Comparison of ENCODE assay signal across 8 mouse cellular contexts in the genomic region with DNA sequence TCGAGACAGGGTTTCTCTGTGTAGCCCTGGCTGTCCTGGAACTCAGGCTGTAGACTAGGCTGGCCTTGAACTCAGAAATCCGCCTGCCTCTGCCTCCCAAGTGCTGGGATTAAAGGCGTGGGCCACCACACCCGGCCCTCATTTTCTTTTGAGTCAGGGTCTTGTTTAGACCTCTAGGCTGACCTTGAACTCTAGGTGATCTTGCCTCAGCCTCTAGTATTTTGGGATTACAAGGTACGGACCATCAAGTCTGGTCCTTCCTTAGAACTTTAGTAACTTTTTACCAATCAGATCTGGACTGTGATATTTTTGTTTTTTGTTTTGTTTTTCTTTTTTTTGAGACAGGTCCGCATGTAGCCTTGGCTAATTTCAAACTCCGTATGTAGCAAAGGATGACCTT. TPM values are rescaled to one million over a fixed set of nuclear protein-coding genes. Genes with fewer than 3 reads are reported as not detected.
A peak's percentile ranks its signal among the peaks of the same experiment; 100 is the strongest.
DNase-seq lines count a peak whose midpoint lies in the region; ATAC-seq and TF ChIP-seq lines count a peak whose summit lies in the region.

A gene (plus strand): TSS at position 357 of the 400 bp plus-strand sequence.

- H3K4me1 ChIP-seq in heart, postnatal 0 days (ENCODE audit: control insufficient read depth, insufficient read depth): peaks cover 13% of the 10 kb centered on the region
- peaks cover 22% of the 10 kb centered on the region for H3K4me1 ChIP-seq in G1E (ENCODE audit: insufficient read depth, low read depth, low read length)
- peaks cover 4% of the 10 kb centered on the region; the same call in 1 of the 2 replicates for H3K4me1 ChIP-seq in forebrain, postnatal 0 days (ENCODE audit: insufficient read depth)
- peaks cover 21% of the 10 kb centered on the region for H3K4me1 ChIP-seq in limb, embryonic 15.5 days

- H3K9me3 ChIP-seq in heart, postnatal 0 days (replicated peaks; ENCODE audit: control insufficient read depth, low read length): 0 out of 2 replicates have a peak, but pooled peaks cover 4% of the 10 kb centered on the region
- peaks cover 4% of the 10 kb centered on the region for H3K9me3 ChIP-seq in G1E (replicated peaks)
- H3K9me3 ChIP-seq in forebrain, postnatal 0 days (ENCODE audit: low read length): no peaks in the 10 kb centered on the region
- H3K9me3 ChIP-seq in limb, embryonic 15.5 days: no peaks in the 10 kb centered on the region

- H3K4me2 ChIP-seq in heart, postnatal 0 days (ENCODE audit: low read depth, low read length): peak within 1 kb of the TSS; percentile 91
- H3K4me2 ChIP-seq in forebrain, postnatal 0 days (ENCODE audit: low read depth): peak within 1 kb of the TSS; percentile 96
- H3K4me2 ChIP-seq in limb, embryonic 15.5 days: peak within 1 kb of the TSS; percentile 98

- no peak for TF ChIP-seq EP300 in heart, postnatal 0 days (IDR thresholded peaks at IDR 0.05; ENCODE audit: low read depth)

- DNase-seq in heart, postnatal 0 days (ENCODE audit: low spot score): no peak
- no peak for DNase-seq in heart, postnatal 25 days (ENCODE audit: low spot score)
- no peak for DNase-seq in G1E (ENCODE audit: low spot score)
- DNase-seq in forebrain, postnatal 0 days: no peak
- DNase-seq in yolk sac, embryonic 10.5 days (ENCODE audit: low spot score): no peak
- DNase-seq in kidney, adult 11 months: no peak

- H3K36me3 ChIP-seq in heart, postnatal 0 days (replicated peaks; ENCODE audit: control insufficient read depth, insufficient read depth, low read length): peaks cover 10% of the 10 kb centered on the region
- H3K36me3 ChIP-seq in G1E (replicated peaks): peaks cover 38% of the 10 kb centered on the region
- H3K36me3 ChIP-seq in forebrain, postnatal 0 days (ENCODE audit: insufficient read depth): peaks cover 22% of the 10 kb centered on the region
- H3K36me3 ChIP-seq in limb, embryonic 15.5 days: peaks cover 9% of the 10 kb centered on the region

- peak within 1 kb of the TSS; percentile 57 for H3K4me3 ChIP-seq in heart, postnatal 0 days (ENCODE audit: low read depth, low read length)
- H3K4me3 ChIP-seq in G1E (ENCODE audit: low read depth, low read length): peak within 1 kb of the TSS; percentile 80
- peak within 1 kb of the TSS; percentile 57 for H3K4me3 ChIP-seq in forebrain, postnatal 0 days (ENCODE audit: low read depth, low read length)
- peak within 1 kb of the TSS; percentile 65 for H3K4me3 ChIP-seq in limb, embryonic 15.5 days

- WGBS in heart, postnatal 0 days: 56% methylated on average over 7 of the region's 7 CpGs
- WGBS in forebrain, postnatal 0 days: 60% methylated on average over 7 of the region's 7 CpGs
- 62% methylated on average over 7 of the region's 7 CpGs for WGBS in limb, embryonic 15.5 days

- H3K27ac ChIP-seq in heart, postnatal 0 days (ENCODE audit: low read depth): no peak within 1 kb of the TSS
- peak within 1 kb of the TSS; percentile 80 for H3K27ac ChIP-seq in forebrain, postnatal 0 days (ENCODE audit: low read depth, low read length)
- H3K27ac ChIP-seq in limb, embryonic 15.5 days: peak within 1 kb of the TSS; percentile 72; the same call in 1 of the 2 replicates

- H3K27me3 ChIP-seq in heart, postnatal 0 days (ENCODE audit: control insufficient read depth, insufficient read depth, low read length): peaks cover 17% of the 10 kb centered on the region
- no peaks in the 10 kb centered on the region; the same call in 1 of the 2 replicates for H3K27me3 ChIP-seq in G1E (ENCODE audit: insufficient read depth, low read length)
- no peaks in the 10 kb centered on the region for H3K27me3 ChIP-seq in forebrain, postnatal 0 days (ENCODE audit: insufficient read depth, low read length)
- H3K27me3 ChIP-seq in limb, embryonic 15.5 days: peaks cover 28% of the 10 kb centered on the region

- intact Hi-C loops in heart, postnatal 25 days (cut with DNase I): loop anchor here (1.0 to 10.0 kb wide), 3 partner anchors 65 to 381 kb away; a partner anchor contains a TSS

- no peak for TF ChIP-seq CTCF in heart, postnatal 0 days (IDR thresholded peaks at IDR 0.05; ENCODE audit: low read depth)
- TF ChIP-seq CTCF in G1E (IDR thresholded peaks at IDR 0.05; ENCODE audit: low read depth, low read length): no peak
- TF ChIP-seq CTCF in forebrain, postnatal 0 days (IDR thresholded peaks at IDR 0.05; ENCODE audit: low read depth): no peak

- peak within 1 kb of the TSS; percentile 40; the same call in 1 of the 2 replicates for H3K9ac ChIP-seq in heart, postnatal 0 days (replicated peaks; ENCODE audit: low read depth, low read length)
- peak within 1 kb of the TSS; percentile 57 for H3K9ac ChIP-seq in forebrain, postnatal 0 days
- peak within 1 kb of the TSS; percentile 45 for H3K9ac ChIP-seq in limb, embryonic 15.5 days

- no peak for ATAC-seq in heart, postnatal 0 days (ENCODE audit: insufficient read depth, low read depth)
- ATAC-seq in G1E (ENCODE audit: extremely low read depth, insufficient number of reproducible peaks, low FRiP score, poor library complexity, severe bottlenecking): no peak
- no peak for ATAC-seq in forebrain, postnatal 0 days
- ATAC-seq in limb, embryonic 15.5 days (ENCODE audit: insufficient number of reproducible peaks, low FRiP score, low TSS enrichment, low read depth): no peak
- no peak for ATAC-seq in granulocyte monocyte progenitor cell, adult 5-6 weeks (replicated peaks; ENCODE audit: poor library complexity, severe bottlenecking)

RNA-seq across cellular contexts. Expression of the gene that starts here (rescaled TPM):
- 10.8 and 12.7 TPM in 2 replicates for total RNA-seq in heart, postnatal 0 days (2014; rRNA removed; ENCODE audit: low replicate concordance)
- polyA plus RNA-seq in heart, postnatal 0 days (2015; fragmentation: Nextera tagmentation; extraction: Ambion mirVana): 8.0 and 9.1 TPM in 2 replicates
- 1 to 10 TPM; 2.0 to 2.7 TPM for total RNA-seq in heart, postnatal 25 days (2021)
- 4.5 and 5.1 TPM in 2 replicates for total RNA-seq in G1E (2014; fragmentation: Nextera tagmentation)
- total RNA-seq in G1E (2017): 21.6 and 23.4 TPM in 2 replicates
- polyA plus RNA-seq in G1E (2012): 27.8 and 32.7 TPM in 2 replicates
- 55.2 and 71.0 TPM in 2 replicates for total RNA-seq in forebrain, postnatal 0 days (2014; rRNA removed)
- 36.2 and 53.5 TPM in 2 replicates for polyA plus RNA-seq in forebrain, postnatal 0 days (2015; fragmentation: Nextera tagmentation; extraction: Ambion mirVana)
- polyA plus RNA-seq in limb, embryonic 15.5 days (2015; fragmentation: Nextera tagmentation; extraction: Ambion mirVana): 10.1 and 10.2 TPM in 2 replicates
- 9.2 and 10.0 TPM in 2 replicates for total RNA-seq in granulocyte monocyte progenitor cell, adult 5-6 weeks (2014; fragmentation: Nextera tagmentation)
- total RNA-seq in granulocyte monocyte progenitor cell, adult 5-6 weeks (2017): 5.4 and 5.6 TPM in 2 replicates
